Mouse (Mus musculus) kidney, adult 2 months (tissue): ENCODE results near the gene Ltbp3.

ENCODE experiments used
- CTCF ChIP-seq: fragments of 200-500 bp; conservative IDR thresholded peaks from 2 replicates; pipeline ENCODE4 v1.5.1; 2011; ENCODE audit warnings: low read depth, mild to moderate bottlenecking, control low read depth, low read length, moderate library complexity, mixed read lengths; ENCODE audit not compliant: insufficient read depth, insufficient read length
- POLR2A ChIP-seq: fragments of 200-500 bp; IDR thresholded peaks from one replicate; pipeline ENCODE4 v1.6.1; 2011; ENCODE audit warnings: low read depth, low read length, control low read depth

DNA sequence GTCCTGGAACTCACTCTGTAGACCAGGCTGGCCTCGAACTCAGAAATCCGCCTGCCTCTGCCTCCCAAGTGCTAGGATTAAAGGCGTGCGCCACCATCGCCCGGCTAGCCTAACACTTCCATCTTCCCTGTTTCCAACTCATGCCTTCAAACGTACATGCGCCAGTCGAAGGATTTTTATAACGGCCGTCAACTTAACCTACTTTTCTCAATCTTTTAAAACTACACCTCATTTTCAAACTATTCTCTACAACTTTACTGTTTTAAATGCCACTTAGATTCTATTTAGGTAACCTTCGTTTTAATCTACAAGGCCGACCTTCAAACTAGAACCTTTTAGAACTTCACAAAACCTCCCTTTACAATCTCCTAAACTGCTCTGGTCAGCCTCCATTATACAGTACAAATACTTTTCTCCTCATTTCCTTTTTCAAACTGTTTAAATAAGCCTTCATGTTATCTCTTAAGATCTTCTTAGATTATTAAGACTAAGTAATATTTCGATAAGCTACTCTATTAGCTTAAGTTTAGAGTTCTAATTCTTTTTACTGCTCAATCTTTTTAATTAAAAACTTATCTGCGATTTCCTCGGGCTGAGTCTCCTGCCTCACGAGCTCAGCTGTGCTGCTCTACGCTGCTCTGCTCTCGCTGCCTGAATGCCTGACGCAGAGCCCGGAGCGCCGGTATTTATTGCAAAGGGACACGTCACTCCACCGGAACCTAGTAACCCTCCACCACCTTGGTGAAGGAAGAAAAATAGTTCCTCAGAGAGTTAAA, 61.5 kb downstream of the Ltbp3 start:
- TF ChIP-seq CTCF, result 0 out of 2 replicates have a peak, but pooled peaks have one; percentile 6
- TF ChIP-seq POLR2A, result peak; percentile 100
